Mouse (Mus musculus) frontal cortex, postnatal 36 days (tissue): ENCODE results near the gene AY358078.
"Not testable (repeated sequence)": the region's sequence is repeated elsewhere in the genome, so short reads cannot be mapped to it uniquely, and the experiment has no call there.

Experiments
- DNase-seq, 2 experiments: peaks; one replicate each; pipeline ENCODE4 v3.0.0; 2022; ENCODE audit warnings: low spot score in 2 of 2

The AY358078 gene

GRCm38 (mm10) chr14:51799746-51800145 is at the start of gene AY358078:
Gene AY358078 (plus strand): TSS chr14:51800046.
- no peak for DNase-seq

GRCm38 (mm10) chr14:51755944-51756343 is 43.9 kb upstream of the AY358078 start:
- no peak for DNase-seq

GRCm38 (mm10) chr14:51771378-51771777 is 28.5 kb upstream of the AY358078 start:
- peak in 1 of 2 experiments; percentile 10 for DNase-seq

GRCm38 (mm10) chr14:51773490-51773889 is 26.4 kb upstream of the AY358078 start, which contains the start of gene Ang4:
Gene Ang4 (minus strand): TSS chr14:51773590.
- no peak for DNase-seq

- DNase-seq, result no peak
Observed at GRCm38 (mm10) chr14:51777791-51778190, 22.1 kb upstream of the AY358078 start.

GRCm38 (mm10) chr14:51778865-51779481 is 20.9 kb upstream of the AY358078 start:
- no peak for DNase-seq

- DNase-seq, result no peak
Observed at GRCm38 (mm10) chr14:51786335-51786734, 13.5 kb upstream of the AY358078 start.

GRCm38 (mm10) chr14:51787061-51787460 is 12.8 kb upstream of the AY358078 start:
- no peak for DNase-seq

- DNase-seq, result no peak
Observed at GRCm38 (mm10) chr14:51789196-51789595, 10.7 kb upstream of the AY358078 start.

GRCm38 (mm10) chr14:51794106-51794505 is 5.7 kb upstream of the AY358078 start:
- no peak for DNase-seq

GRCm38 (mm10) chr14:51826625-51827024 is 26.8 kb downstream of the AY358078 start:
- no peak for DNase-seq

- not testable (repeated sequence) for DNase-seq
Observed at GRCm38 (mm10) chr14:51827842-51828241, 28.0 kb downstream of the AY358078 start.

GRCm38 (mm10) chr14:51829188-51829587 is 29.3 kb downstream of the AY358078 start:
- no peak for DNase-seq

- DNase-seq, result not testable (repeated sequence)
Observed at GRCm38 (mm10) chr14:51838480-51838879, 38.6 kb downstream of the AY358078 start.

- DNase-seq, result no peak
Observed at GRCm38 (mm10) chr14:51842250-51842649, 42.4 kb downstream of the AY358078 start.

- no peak for DNase-seq
Observed at GRCm38 (mm10) chr14:51842781-51843180, 42.9 kb downstream of the AY358078 start.

- no peak for DNase-seq
Observed at GRCm38 (mm10) chr14:51843882-51844281, 44.0 kb downstream of the AY358078 start.

GRCm38 (mm10) chr14:51846566-51846965 is 46.7 kb downstream of the AY358078 start:
- DNase-seq, result no peak

- DNase-seq, result not testable (repeated sequence)
Observed at GRCm38 (mm10) chr14:51851006-51851405, 51.2 kb downstream of the AY358078 start.

- DNase-seq, result no peak
Observed at GRCm38 (mm10) chr14:51853399-51853798, 53.6 kb downstream of the AY358078 start, which contains the start of gene Ear6. Gene Ear6 (plus strand): TSS chr14:51853699.

- DNase-seq, result not testable (repeated sequence)
Observed at GRCm38 (mm10) chr14:51855280-51855679, 55.4 kb downstream of the AY358078 start.

GRCm38 (mm10) chr14:51863603-51864002 is 63.8 kb downstream of the AY358078 start:
- peak in 1 of 2 experiments; percentile 11 for DNase-seq

GRCm38 (mm10) chr14:51870756-51871155 is 70.9 kb downstream of the AY358078 start:
- DNase-seq, result no peak

- DNase-seq, result no peak
Observed at GRCm38 (mm10) chr14:51871741-51872140, 71.9 kb downstream of the AY358078 start.
